Mouse (Mus musculus): ENCODE measurements around the gene Mettl9.

The Mettl9 gene

DNA sequence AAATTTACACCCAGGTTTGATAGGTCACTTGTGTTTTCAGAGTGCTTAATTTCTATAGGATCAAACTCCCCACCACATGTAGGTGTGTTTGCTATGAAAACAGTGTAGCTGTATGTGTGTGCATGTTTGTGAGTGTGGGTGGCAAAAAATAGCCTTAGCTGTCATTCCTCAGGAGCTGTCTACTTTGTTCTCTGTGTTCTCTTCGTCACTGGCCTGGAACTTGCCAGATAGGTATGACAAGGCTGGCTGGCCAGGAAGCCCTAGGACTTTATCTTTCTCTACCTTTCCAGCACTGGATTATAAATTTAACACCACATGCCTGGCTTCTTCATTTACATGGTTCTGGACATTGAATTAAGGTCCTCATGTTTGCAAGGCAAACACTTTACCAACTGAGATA is 10.0 kb downstream of the Mettl9 start:
- no peak for DNase-seq (ENCODE audit: low spot score)

DNA sequence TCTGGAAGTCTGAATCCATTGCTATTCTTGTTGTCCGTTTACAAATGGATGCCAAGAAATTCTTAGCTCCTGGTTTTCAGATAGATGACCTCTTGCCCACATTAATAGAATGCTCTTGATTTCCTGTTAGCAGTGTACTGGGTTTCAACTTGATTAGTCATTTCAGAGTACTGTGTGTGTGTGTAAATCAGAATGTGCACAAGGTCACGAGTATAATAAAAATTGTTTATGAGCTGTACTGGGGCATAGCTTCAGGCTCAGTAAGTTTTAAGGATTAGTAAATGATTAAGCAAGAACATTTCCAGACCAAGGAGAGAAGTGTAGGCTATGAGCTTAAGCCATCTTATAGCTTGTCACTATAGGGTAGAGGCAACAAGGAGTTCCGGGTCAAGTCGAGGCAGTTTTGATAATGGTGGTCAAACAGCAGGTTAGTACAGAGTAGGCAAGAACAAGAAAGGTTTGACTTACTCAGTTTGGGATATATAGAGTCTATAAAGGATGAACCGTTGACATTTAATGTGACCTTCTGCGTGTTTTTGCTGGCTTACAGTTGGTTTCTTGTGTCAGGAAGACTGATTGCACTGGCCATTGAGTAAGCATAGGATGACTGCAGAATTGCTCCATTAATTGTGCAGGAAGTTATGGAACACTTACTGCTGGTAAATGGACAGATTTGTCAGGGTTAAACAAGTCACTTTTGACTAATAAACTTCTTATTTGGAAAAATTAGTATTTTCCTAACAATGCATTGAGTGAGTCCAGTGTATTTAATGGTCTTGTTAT is 11.6 kb downstream of the Mettl9 start:
- no peak for DNase-seq (ENCODE audit: low spot score)

DNA sequence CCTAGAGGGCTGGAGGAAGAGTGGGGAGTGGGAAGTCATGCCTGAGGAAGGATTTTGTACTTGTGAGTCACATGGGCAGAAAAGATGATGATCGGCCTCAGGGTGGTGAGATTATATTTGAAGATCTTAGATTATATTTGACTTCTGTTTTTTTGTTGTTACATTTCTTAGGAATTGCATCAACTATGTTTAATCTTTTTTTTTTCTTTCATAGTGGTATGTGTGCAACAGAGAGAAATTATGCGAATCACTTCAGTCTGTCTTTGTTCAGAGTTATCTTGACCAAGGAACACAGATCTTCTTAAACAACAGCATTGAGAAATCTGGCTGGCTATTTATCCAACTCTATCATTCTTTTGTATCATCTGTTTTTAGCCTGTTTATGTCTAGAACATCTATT is 13.4 kb downstream of the Mettl9 start:
- DNase-seq (ENCODE audit: low spot score) = no peak

DNA sequence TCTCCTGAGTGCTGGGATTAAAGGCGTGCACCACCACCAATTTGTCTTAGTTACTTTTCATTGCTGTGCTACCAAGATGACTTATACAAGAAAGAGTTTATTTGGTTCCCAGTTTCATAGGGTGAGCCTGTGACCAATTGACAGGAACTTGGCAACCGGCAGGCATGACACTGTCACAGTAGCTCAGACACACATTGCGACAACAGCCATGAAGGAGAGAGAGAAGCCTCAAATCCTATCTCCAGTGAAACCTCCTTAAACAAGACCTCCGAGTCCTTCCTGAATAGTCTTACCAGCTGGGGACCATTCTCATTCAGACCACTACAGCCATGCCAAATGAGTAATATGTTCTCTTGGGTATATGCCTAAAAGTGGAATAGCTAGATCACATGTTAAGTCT is 18.8 kb downstream of the Mettl9 start:
- DNase-seq (ENCODE audit: low spot score) = no peak

DNA sequence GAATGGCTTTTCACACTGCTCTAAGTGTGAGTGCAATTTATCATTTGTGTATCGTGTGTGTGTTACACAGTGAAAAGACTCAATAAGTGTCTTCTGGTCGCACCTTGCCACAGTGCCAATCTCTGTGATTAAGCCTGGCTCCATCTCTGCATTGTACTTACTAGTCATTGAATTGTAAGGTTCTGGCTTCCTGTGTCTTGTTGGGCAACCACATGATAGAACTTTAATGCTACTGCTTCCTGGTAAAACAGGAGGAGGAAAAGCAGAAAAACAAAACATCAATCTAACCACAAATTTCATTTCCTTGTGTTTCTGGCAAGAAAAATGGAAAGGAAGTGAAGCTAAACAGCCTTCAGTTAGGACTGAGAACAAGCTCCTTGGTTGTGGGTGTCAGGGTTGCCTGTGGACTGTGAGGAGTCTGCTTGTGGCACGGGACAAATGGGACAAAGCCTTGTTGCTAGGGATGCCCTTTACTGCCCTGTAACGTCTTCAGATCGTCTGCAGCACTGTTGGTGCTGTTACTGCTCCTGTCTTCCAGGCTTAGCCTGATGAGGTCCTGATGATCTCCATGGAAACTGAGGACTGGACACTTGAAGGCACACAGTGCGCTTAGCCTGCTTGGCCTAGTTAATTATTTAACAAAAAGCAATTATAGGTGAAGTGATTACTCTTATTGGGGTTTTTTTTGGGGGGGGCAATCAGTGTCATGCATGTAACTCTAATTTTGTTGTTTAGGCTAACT is 25.4 kb downstream of the Mettl9 start:
- no peak for DNase-seq (ENCODE audit: low spot score)

DNA sequence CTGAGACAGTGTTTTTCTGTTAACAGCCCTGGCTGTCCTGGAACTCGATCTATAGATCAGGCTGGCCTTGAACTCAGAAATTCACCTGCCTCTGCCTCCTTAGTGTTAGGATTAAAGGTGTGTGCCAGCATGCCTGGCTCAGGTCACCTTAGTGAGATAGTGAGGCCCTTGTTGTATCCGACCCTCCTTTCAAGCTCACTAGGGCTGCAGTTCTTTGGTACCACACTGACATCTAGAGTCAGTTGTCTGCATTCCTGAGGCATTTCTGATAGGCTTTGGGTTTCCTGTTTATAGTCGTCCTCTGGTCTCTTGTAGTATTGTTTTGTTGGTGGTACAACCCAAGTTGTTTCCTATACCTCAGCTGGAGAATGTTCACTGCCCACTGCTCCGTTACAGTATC is 30.1 kb downstream of the Mettl9 start:
- DNase-seq (ENCODE audit: low spot score) = no peak

DNA sequence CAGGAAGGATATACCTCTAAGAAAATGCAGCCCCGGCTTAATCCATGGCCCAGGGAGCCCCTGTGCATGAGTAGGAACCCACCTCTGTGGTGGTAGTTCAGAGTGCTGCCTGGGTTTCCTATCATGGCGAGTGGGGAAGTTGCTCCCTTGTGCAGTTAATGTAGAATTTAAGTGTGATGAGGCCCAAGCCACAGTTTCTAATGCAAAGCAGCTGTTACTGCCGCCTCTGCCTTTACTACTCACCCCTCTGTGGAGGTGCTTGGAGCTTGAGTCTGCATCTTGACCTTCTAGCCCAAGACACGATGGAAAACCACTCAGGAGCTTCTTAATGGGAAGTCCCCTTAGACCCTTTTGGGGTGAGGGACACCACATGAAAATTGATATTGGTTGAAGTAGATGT is 37.0 kb downstream of the Mettl9 start:
- no peak for DNase-seq (ENCODE audit: low spot score)

DNA sequence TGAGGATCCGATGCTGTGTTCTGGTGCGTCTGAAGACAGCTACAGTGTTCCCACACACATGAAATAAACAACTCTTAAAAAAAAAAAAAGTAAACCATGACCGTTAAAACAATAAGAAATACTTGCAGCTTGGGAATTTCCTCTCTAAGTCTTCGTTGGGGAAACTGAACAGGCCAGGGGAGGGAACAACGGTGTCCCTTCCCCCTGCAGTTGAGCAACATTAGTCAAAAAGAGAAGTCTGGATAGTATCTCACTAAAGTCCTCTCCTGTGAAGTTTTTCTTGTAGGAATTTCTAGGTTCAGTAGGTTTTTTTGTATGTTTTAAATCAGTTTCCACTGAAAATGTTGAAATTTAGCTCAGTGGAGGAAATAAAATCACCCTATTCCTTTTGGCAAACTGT is 38.3 kb downstream of the Mettl9 start:
- no peak for DNase-seq (ENCODE audit: low spot score)

DNA sequence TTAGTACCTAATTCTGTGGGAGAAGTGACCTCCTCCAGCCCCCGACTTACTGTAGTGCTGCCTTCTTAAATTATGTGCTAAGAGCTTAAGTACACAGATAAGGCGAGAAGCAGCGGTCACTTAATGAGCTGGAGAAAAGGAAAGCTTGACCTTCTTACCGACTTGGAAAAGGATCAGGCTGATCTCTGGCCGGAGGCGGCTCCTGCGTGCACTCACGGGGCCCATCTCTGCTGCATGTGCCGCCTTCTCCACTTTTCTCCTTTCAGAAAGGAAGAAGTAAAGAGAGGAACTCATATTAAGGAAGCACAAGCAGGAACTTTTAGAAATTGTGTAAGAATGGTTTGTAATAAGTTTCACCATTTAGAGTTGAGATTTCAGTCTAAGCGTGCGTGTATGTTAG is 40.0 kb downstream of the Mettl9 start, which contains the start of gene Igsf6:
TSS of gene Igsf6 (minus strand) at position 292 of the 400 bp plus-strand sequence.
- no peak for DNase-seq (ENCODE audit: low spot score)

DNA sequence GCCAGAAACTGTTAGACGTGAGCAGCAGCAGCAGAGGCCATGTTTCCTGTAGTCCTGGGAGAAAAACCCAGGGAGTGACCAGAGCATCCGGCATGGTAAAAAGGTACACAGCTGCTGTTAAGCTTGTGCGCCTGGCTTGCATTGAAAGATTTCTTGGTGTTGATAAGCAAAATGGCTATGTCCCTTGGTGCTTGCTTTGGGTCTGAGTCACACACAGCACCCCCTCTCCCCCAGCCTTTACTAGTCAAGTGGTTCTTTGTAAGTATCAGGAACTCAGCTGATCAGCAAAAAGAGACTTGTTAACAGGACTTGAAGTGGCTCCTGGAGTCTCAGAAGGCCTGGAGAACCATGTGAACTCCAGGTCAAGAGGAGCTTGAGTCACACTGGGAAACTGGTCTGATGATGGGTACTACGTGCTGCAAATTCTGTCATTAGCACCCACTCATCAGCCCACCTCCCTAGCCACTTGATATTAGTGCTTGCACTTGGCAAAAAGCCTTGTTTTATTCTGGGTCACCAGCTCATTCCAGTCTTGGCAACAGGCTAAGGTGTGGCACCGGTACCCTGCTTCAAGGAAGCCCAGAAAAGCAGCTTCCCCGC is 40.7 kb downstream of the Mettl9 start:
- no peak for DNase-seq (ENCODE audit: low spot score)

DNA sequence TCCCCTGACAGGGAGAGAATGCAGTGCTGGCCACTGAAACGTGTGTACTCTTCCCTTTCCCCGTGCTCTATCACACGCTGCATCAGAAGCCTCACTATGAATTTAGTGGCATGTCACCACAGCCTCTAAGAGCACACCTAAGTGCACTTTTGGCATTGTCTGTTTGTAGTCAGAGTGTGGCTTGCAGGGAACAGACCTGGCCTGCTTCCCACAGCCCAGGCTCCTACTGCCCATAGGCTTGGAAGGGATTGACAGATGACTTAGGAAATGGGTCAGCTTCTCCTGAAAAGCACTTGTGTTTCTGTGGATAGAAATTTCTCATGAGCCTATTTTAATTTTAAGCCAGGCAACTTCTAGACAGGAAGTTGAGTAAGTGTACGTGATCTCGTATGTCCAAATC is 41.2 kb downstream of the Mettl9 start:
- DNase-seq (ENCODE audit: low spot score) = no peak

DNA sequence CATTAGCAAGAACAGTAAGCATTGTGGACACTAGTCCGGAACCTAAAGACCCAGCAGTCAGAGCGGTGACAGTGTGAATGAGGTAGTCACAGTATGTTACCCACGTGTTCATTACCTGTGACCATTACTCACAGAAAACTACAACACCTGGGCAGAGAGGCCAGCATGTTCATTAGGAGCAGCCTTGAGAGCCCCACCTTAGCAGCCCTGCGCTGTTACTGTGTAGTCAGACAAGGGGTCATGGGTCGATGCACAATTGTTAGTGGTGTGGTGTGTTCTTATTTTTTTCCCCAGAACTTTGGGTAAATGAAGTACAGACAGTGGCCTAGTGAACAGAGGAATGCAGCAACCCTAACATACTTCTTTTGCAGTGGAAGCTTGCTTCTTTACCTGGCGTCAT is 43.1 kb downstream of the Mettl9 start:
- no peak for DNase-seq (ENCODE audit: low spot score)

DNA sequence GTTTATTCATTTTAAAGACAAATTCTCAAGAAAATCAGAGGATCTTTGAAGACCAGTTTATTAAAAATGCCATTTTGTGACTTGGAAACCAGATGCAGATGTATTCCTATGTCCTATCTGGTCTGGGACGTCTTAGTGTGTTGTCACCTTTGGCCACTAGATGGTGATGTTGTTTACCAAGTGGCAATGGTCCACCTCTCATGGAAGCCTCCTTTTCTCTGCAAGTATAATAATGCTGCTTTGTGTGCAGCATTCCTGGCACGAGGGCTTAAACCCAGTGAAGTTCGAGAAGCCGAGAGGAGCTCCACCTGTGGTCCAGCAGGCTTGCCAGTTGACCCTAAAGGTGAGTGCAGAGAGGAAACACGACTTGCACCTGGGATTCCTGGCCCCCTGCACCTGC is 43.6 kb downstream of the Mettl9 start:
- DNase-seq (ENCODE audit: low spot score) = peak; percentile 65

DNA sequence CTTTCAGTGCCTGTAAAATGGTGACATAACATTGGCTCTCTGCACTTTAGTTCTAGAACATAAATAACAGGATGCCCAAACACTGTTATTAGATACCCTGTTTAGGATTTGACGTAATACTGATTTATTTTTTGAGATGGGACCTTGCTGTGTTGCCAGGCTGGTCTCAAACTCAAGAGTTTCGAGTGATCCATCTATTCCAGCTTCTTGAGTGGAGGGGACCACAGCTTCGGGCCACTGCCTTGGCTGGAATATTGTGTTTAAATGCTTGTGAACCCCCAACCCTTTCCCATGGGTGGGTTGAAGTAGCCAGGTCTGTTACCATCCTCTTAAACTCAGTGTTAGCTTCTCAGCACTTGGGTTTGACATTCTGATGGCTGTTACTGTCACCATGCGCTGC is 47.1 kb downstream of the Mettl9 start, which contains the start of gene Otoa:
TSS of gene Otoa (plus strand) at position 301 of the 400 bp plus-strand sequence.
- no peak for DNase-seq (ENCODE audit: low spot score)

DNA sequence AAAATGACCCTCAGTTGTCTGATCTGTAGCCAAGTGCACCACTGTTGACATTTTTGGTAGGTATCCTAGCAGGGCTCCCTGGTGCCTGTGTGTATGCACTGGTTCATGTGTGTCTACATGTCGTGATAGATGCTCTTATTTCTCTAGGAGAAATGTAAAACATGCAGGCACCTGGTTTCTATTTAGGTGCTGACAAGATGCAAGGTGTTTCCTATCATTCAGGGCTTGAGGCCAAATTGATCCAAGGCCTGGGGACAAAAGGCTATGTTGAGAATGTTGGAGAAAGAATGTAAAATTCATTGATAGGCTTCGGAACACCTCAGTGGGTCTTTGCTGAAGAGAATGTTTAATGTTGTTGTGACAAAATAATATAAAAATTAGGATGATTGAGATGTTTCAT is 47.6 kb downstream of the Mettl9 start:
- DNase-seq (ENCODE audit: low spot score) = no peak

DNA sequence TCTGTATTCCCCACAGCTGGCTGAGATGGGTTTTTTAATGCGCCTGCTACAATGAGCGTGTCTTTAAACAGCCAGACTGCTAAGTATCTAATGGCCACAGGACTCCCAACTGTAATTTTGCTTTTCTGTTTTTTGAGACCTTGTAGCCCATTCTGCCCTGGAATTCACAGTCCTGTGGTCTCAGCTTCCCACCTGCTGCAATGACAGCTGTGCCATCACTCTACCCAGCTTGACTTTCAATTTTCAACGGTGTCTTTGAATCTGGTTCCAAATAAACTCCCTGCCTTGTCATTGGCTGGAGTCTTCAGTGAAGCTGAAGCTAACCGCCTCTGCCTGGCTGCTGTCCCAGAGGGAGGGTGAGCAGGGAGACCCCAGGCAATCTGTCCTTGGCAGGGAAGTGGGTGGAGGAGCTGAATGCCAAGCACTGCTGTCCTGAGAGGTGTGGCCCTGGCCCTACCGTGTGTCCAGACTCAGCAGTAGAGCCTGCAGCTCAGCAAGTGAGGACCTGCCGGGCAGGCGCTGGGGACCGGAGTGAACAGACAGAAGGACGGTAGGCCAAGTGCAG is 48.8 kb downstream of the Mettl9 start:
- no peak for DNase-seq (ENCODE audit: low spot score)

DNA sequence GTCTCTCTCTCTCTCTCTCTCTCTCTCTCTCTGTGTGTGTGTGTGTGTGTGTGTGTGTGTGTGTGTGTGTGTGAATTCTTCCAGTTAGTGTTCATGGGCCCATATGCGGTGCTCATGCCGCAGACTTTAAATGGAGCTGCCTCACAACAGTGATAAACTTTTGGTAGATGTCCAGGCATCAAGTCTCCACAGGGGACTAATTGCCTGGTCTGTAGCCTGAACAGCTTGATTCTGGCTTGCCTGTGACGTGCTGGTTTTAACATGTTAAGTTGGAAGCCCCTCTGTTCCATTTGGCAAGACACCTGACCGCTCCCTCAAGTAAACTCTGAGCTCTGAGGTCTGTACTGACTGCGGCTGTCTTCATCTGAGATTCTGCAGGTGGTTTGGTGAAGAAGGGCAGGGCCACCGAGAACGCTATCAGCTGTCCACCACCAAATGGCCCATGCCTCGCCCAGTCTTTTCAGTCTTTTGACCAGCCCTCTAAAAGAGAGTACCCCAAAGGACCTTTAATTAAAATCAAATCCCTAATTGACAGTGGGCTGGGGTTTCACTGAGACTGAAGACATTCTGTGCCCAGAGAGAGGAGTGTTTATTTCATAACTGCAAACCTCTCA is 50.7 kb downstream of the Mettl9 start:
- no peak for DNase-seq (ENCODE audit: low spot score)

DNA sequence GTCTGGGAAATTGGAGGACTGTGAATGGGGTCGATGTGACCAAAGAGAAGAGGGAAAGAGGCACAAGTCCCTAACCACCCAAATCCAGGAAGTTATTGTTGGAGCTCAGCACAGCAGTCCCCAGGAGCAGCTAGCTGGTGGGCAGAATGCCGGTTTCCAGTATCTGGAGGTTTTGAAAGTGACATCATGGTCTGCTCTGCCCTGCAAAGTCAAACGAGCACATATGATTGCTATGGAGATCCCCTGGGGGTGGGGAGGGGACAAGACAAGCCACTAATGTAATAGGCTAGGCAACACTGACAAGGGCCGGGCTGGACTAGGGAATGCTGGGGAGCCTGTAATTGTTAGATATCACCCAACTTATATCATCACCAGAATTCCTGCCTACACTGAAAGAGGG is 51.3 kb downstream of the Mettl9 start:
- no peak for DNase-seq (ENCODE audit: low spot score)

DNA sequence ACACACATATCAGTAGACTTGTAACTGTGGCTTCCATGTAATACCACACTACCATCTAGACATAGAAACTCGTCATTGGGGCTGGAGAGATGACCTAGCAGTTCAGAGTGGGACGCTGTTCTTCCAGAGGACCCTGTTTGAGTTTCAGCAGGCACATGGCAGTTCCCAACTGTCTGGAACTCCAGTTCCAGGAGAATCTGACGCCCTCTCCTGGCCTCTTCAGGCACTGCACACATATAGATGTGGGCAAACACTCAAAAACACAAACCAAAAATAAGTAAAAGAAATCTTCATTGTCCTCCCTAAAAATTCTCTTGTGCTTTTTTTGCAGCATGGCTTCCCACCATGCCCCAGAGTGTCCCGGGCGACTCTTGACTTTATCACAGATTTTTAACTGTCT is 54.5 kb downstream of the Mettl9 start:
- DNase-seq (ENCODE audit: low spot score) = no peak

DNA sequence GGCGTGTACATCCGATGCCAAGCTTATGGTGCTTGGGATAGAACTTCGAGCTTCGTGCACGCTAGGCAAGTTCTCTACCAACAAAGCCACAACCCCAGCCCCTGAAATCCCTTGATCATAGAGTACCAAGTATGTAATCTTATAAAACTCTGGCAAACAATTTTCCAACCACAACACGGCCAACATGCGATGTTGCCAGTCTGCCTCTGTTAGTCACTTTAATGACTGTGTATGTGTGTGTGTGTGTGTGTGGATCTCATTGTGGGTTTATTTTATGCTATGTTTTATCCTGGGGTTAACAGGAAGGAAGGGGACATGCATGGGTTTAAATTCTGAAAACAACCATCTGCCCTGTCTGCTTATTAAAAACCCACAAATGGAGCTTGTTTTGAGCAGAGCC is 56.5 kb downstream of the Mettl9 start:
- no peak for DNase-seq (ENCODE audit: low spot score)

DNA sequence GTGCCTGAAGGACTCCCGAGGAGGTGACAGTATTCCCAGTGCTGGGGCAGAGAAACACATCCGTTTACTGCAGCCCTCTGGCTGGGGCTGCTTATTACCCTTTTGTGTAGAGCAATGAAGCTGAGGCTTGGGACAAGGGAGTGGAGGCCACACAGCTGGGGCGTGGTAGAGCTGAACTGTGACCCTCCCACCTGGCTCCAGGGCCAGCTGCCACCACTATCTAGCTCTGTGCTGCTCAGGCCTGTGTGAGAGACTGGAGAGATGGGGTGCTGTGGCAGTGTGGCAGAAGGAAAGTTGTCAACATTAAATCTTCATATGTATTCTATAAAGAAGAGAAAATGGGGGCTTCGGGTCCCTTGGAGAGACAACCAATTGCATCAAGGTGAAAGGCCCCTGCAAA is 58.8 kb downstream of the Mettl9 start:
- no peak for DNase-seq (ENCODE audit: low spot score)

DNA sequence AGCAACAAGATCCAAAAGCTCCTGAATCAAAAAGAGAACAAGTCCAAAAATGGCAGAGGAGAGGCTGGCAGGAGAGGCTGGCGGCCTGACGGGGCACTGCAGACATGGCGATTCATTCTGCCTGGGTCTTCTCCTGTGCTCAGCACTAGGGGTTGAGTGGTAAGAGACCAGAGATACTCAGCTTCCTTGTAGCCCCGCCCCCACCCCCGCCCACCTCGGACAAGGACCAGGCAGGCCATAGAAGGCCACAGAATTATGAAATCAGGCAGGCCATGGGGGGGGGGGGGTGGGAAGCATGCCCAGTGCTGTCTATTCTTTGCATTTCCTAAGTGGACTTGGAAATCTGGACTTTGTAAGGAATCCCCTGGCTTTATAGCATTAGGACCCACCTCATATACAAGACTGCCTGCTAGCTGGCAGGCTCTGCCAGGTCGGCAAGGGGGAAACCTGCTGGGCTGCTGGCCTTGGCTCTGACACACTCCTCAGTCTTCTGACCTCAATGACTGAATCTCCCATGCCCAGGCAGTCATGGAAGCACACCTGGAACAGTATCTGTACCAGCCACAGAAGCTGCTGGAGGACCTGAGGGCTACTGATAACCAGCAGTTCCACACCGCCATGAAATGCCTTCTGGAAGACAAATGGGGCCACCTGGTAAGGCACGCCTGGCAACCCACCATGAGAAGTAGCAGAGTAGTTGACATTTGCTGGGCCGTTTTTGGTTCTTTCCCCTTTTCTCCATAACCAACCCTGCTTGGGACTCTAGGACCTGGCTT is 64.6 kb downstream of the Mettl9 start:
- DNase-seq (ENCODE audit: low spot score) = no peak
